Mouse (Mus musculus) olfactory bulb, adult 2 months (tissue): ENCODE results near the gene Upk3bl. TPM values are rescaled to one million over a fixed set of nuclear protein-coding genes. Genes with fewer than 3 reads are reported as not detected.

Experiments used
- H3K27ac ChIP-seq: fragments of 200-500 bp; 2 replicates; pipeline ENCODE4 v1.5.1; 2012; ENCODE audit warnings: low read depth, low read length; ENCODE audit not compliant: insufficient read depth
- H3K4me1 ChIP-seq: fragments of 200-500 bp; 2 replicates; pipeline ENCODE4 v1.6.1; 2012; ENCODE audit warnings: low read length; ENCODE audit not compliant: control insufficient read depth, insufficient read depth
- H3K4me3 ChIP-seq: fragments of 200-500 bp; 2 replicates; pipeline ENCODE4 v1.5.1; 2012; ENCODE audit warnings: mild to moderate bottlenecking, low read depth, low read length, moderate library complexity; ENCODE audit not compliant: insufficient read depth
- CTCF ChIP-seq: fragments of 200-500 bp; IDR thresholded peaks from 2 replicates; pipeline ENCODE4 v1.5.1; 2012; ENCODE audit warnings: low read depth, mild to moderate bottlenecking, low read length, moderate library complexity; ENCODE audit not compliant: insufficient read depth
- POLR2A ChIP-seq: fragments of 200-500 bp; IDR thresholded peaks from 2 replicates; pipeline ENCODE4 v1.6.1; 2012; ENCODE audit warnings: mild to moderate bottlenecking, low read depth, low read length, moderate library complexity; ENCODE audit not compliant: insufficient read depth
- WGBS: fragments of 180-500 bp; shearing (Covaris S2); methylation state at CpG from one replicate; pipeline ENCODE4 v1.1.7; 2018; 5-methylcytosine and 5-hydroxymethylcytosine counted together
- polyA plus RNA-seq: library from polyadenylated mRNA; stranded (reverse); fragments of >200 nt; gene quantifications from 2 replicates; pipeline ENCODE4 v1.2.4, GENCODE M21; 2012; ENCODE audit warnings: low replicate concordance; ENCODE audit not compliant: missing spikeins, insufficient read depth, insufficient read length

Gene Upk3bl
- polyA plus RNA-seq: not detected in 2 replicates

DNA sequence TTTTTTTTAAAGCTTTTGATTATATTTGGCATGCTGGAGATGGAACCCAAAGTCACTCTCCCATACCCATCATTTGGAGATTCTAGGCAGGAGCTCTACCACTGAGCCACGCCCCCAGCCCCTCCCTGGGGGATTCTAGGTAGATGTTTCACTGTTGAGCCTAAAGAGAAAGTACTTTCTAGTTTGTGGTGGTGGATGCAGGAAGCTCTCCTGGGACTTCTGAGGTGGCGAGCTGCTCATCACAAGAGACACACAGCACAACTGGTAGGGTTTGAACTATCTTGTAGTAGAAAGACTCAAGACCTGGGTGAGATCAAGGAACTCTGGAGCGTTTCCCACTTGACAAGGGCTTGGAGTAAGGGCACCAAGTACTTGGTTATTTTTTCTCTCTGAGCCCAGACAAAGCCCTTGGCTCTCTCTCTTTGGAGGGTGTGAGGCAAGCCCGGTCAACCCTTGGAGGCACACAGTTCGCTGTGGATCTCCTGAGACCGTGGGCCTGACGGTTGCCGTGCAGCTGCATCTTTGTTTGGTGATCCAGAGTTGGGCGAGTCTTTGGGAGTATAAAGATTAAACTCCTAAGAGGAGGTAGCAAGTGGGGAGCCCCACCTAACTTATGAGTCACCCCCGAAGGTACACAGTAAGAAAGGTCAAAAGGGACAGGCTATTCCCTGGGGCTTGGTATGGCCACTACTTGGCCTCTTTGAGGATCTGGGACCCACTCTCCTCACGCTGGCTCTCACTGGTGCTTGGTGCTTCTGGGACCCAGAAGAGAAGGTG lies at the start of gene Upk3bl:
Gene Upk3bl, plus strand, starts transcription at position 192 of the 777 bp plus-strand sequence.
- no peak within 1 kb of the TSS for H3K4me3 ChIP-seq
- peaks cover 11% of the 10 kb centered on the region for H3K4me1 ChIP-seq
- no peak within 1 kb of the TSS for H3K27ac ChIP-seq
- WGBS: 88% methylated on average over 11 of the region's 11 CpGs
- no peak for TF ChIP-seq POLR2A
- no peak for TF ChIP-seq CTCF

DNA sequence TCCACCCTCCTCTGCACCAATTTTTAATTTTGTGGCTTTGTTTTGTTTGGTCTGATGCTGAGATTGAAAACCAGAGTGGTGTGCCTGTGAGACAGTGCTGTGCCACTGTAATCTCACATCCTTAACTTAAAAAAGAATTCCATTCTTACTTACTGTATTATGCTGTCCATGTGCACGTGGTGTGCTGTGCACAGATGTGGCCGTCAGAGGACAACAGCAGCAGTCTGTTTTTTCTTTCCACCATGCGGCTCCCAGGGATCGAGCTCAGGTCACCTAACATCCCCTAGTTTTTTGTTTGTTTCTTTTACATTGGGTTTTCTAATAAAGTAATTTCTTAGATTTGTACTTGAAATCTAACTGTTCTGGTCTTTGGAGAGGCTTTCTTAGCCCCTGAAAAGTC lies 49.8 kb upstream of the Upk3bl start:
- TF ChIP-seq CTCF (no peak), POLR2A (no peak)
- peaks cover 6% of the 10 kb centered on the region for H3K4me1 ChIP-seq
- 81% methylated on average over 4 of the region's 4 CpGs for WGBS
- no peak overlapping the region for H3K4me3 ChIP-seq
- no peak overlapping the region for H3K27ac ChIP-seq

DNA sequence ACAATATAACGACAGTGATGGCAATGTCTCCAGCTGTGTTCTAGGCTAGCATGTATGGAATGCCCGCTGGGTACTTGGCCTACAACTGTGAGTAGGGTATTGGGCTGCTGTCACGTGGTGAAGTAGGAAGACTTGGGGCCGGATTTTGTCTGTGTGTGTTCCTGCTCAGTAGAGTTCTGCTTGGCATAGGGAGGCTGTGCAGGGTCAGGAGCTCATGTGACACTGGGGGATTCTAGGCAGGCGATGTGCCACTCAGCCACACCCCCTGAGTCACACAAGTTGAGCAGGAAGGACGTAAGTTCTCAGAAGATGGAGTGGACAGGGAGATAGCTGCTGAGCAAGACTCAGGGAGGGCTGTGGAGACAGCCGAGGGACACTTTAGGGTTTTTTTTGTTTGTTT lies 46.5 kb upstream of the Upk3bl start:
- TF ChIP-seq POLR2A (no peak), CTCF (no peak)

DNA sequence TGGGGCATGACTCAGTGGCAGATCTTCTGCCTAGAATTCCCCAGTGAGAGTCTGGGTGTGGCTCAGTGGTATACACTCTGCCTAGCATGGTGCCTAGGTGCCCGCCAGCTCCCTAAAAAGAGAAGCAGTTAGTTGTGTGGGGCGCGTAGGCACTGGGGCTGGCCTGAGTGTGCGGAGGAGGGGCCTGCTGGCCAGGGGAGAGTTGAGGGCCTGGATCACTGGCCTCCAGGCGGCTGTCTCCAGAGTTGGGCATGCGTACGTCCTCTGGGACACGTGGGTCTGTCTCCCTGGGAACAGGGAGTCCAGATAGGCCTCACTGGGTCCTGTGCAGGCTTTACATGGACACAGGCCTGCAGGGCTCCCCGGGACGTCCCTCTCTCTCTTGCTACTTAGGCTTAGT lies 39.4 kb upstream of the Upk3bl start:
- H3K4me1 ChIP-seq: peaks cover 15% of the 10 kb centered on the region
- WGBS: 88% methylated on average over 10 of the region's 10 CpGs
- H3K4me3 ChIP-seq: no peak overlapping the region
- TF ChIP-seq POLR2A (no peak), CTCF (no peak)
- H3K27ac ChIP-seq: no peak overlapping the region

More for the DNA sequence above, 46.5 kb upstream of the Upk3bl start:
- Histone ChIP-seq H3K27ac (no peak overlapping the region), H3K4me1 (peaks cover 6% of the 10 kb centered on the region), H3K4me3 (no peak overlapping the region)
- 81% methylated on average over 7 of the region's 7 CpGs for WGBS

DNA sequence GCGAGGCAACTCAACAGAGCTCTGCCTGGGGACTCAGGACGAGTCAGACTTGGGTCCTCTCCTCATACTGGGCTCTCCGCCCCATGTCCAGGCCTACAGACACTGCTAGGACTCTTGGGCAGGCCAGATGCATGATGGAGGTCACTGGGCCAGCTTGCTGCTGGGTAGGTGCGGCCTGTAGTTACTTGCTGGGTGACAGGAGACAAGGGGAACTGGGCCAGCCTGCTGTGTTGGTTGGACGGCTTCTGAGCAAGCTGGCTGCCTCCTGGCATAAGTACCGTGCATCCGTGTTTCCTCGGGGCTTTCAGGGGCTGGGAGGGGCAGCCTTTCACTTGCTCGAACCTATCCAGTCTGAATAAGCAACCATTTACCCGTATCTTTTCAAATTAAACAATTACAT lies 38.7 kb upstream of the Upk3bl start:
- H3K27ac ChIP-seq: no peak overlapping the region
- H3K4me3 ChIP-seq: no peak overlapping the region
- WGBS: 58% methylated on average over 10 of the region's 10 CpGs
- TF ChIP-seq POLR2A (no peak), CTCF (no peak)
- peaks cover 16% of the 10 kb centered on the region for H3K4me1 ChIP-seq

DNA sequence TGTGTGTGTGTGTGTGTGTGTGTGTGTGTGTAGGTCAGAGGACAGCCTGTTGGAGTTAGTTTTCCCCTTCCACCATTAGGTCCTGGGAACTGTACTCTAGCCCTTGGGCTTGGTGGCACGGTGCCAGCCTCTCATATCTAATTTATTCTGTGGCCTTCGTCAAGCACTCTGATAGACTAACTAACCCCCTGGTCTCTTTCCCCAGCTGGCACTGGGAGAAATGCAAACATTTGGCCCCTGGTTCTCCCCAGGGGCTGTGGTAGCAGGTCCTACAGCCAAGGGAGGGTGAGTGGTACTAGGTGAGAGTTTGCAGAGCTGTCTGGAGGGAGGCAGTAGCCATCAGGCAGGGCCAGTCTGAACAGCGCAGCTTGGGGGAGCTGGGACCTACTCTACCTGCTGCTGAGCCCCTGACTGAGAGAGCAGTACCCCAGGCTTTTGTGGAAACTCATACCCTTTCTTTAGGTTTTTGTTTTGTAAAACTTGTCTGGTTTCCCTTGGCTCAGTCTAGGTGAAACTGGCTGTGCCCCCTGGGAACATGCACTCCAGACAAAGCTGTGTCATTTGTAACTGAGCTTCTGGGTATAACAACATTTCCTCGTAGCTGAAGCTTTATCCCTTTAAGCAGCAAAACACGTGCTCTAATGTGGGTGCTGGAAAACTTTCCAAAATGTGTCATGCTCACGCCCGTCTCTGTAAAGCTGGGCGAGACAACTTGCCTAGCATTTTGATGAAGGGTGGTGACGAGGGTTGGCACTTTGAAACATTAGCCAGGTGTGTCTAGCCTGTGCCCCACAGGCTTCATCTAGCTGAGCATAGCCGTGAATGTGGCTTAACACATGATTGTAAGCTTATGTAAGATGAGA lies 38.0 kb upstream of the Upk3bl start:
- TF ChIP-seq CTCF (no peak), POLR2A (no peak)
- Histone ChIP-seq H3K4me3 (no peak overlapping the region), H3K27ac (no peak overlapping the region), H3K4me1 (peaks cover 18% of the 10 kb centered on the region)
- WGBS: 57% methylated on average over 10 of the region's 10 CpGs

DNA sequence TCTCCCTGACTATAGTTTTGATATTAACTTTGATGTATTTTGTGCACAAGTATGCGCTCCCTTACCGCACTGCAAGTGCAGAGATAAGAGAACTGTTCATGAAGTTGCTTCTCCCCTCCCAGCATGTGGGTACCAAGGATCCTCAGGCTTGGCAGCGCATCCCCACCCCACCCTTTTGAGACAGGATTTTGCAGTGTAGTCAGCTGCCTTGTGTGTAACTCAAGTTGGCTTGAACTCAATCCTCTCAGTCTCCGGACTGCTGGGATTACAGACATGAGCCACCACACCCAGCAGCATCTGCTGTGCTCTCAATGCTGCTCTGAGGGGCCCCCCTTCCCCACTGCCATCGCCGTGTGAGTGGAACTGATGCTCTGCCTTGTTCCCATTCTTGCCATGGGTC lies 37.0 kb upstream of the Upk3bl start:
- Histone ChIP-seq H3K27ac (no peak overlapping the region), H3K4me1 (peaks cover 24% of the 10 kb centered on the region), H3K4me3 (no peak overlapping the region)
- 73% methylated on average over 6 of the region's 6 CpGs for WGBS
- TF ChIP-seq POLR2A: no peak
- TF ChIP-seq CTCF: no peak

DNA sequence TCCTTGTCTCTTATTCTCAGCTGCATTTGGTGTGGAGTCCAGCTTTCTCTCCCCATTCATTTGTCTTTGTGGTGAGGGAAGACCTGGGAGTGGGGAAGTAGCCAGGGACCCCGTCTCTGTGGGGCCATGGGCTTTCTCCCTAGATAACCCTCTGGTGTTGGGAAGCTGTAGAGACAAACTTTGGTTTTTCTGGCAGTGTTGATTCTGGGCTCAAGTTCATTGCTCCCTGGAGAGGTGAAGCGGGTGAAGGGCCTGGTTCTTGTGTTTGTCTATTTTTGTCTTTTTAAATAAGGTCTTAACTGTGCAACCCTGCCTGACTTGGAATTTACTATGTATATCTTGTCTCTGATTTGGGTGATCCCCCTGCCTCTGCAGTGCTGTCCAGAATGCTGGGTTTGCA lies 35.6 kb upstream of the Upk3bl start:
- Histone ChIP-seq H3K4me1 (peaks cover 24% of the 10 kb centered on the region), H3K27ac (no peak overlapping the region), H3K4me3 (no peak overlapping the region)
- TF ChIP-seq CTCF (no peak), POLR2A (no peak)
- 71% methylated on average over 2 of the region's 2 CpGs for WGBS

DNA sequence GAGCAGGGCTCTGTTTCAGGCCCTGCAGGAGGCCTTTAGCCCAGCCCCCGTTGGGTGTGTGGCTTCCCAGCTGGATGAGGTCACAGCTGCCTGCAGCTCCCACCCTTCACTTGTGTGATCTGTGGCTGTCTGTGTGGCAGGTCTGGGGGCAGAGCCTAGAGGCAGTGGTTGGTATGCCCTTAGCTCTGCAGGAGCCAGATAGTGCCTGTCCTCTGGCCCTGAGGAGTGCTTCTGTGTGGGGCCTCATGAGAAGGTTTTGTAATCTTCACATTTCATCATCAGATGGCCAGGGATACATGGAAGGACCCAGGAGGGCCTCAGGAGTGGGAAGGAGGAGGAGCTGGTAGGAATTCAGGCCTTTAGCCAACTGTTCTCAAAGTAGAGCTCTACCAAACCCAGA lies 34.4 kb upstream of the Upk3bl start:
- TF ChIP-seq POLR2A (no peak), CTCF (no peak)
- 59% methylated on average over 1 of the region's 1 CpGs for WGBS

DNA sequence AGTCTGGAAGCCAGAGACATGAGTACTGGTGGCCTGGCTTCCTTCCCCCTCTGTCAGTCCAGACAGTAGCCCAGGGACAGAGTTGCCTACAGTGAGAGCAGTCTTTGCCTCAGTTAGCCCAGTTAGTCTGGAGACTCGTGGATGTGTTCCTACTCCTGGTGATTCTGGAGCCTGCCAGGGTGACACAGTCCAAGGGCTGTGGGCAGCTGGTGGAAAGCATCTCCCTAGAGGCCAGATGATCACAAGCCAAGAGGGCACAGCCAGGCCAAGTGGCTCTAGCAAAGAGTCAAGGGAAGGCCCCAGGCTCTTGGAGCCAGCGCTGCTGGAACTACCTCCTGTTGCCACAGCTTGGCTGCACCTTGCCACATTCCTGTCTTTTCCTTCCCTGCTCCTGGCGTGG lies 28.6 kb upstream of the Upk3bl start:
- Histone ChIP-seq H3K4me3 (no peak overlapping the region), H3K4me1 (peaks cover 8% of the 10 kb centered on the region), H3K27ac (no peak overlapping the region)
- WGBS: 77% methylated on average over 3 of the region's 3 CpGs
- no peak for TF ChIP-seq POLR2A
- no peak for TF ChIP-seq CTCF

More for the DNA sequence above, 34.4 kb upstream of the Upk3bl start:
- peaks cover 22% of the 10 kb centered on the region for H3K4me1 ChIP-seq
- no peak overlapping the region for H3K27ac ChIP-seq
- no peak overlapping the region for H3K4me3 ChIP-seq
